26 mouse cellular contexts compared by ENCODE assay signal in genomic region chr11:102742843-102743242, GRCm38 (mm10). TPM values are rescaled to one million over a fixed set of nuclear protein-coding genes. Genes with fewer than 3 reads are reported as not detected.
DNase-seq lines count a peak whose midpoint lies in the region; ATAC-seq and TF ChIP-seq lines count a peak whose summit lies in the region.
"Had no signal": no experiment of that assay in that cellular context is flagged by ENCODE, and none has a peak within 500 bp of the region (broad histone marks: within the 10 kb centered on the region; RNA-seq: fewer than 3 reads in every experiment).

No protein-coding gene starts in this region.

- no peaks in the 10 kb centered on the region for H3K36me3 ChIP-seq in heart, embryonic 10.5 days
- H3K36me3 ChIP-seq in intestine, embryonic 16.5 days (ENCODE audit: control insufficient read depth, insufficient read depth, low read length): no peaks in the 10 kb centered on the region
- H3K36me3 ChIP-seq: embryonic facial prominence, embryonic 12.5 days; embryonic facial prominence, embryonic 15.5 days; forebrain, embryonic 12.5 days; forebrain, embryonic 15.5 days; heart, embryonic 12.5 days; heart, embryonic 15.5 days; hindbrain, embryonic 10.5 days; hindbrain, embryonic 13.5 days; intestine, embryonic 15.5 days had no signal

- WGBS in cerebellum, adult 2 months: 26% methylated on average over 5 of the region's 5 CpGs
- WGBS in heart, embryonic 10.5 days: 76% methylated on average over 5 of the region's 5 CpGs
- 75% methylated on average over 5 of the region's 5 CpGs for WGBS in intestine, embryonic 16.5 days

- DNase-seq in cerebellum, adult 2 months: peak in 1 of 2 experiments; percentile 64
- peak; percentile 50 for DNase-seq in heart, embryonic 10.5 days (ENCODE audit: low spot score)
- DNase-seq in heart, adult 11 months: no peak
- peak; percentile 59 for DNase-seq in cerebellum, adult 9-11 months
- peak; percentile 51 to 57 for DNase-seq in cerebellum, postnatal 25 days
- DNase-seq: adrenal gland, adult 2 months; adrenal gland, postnatal 14 days; gastrocnemius, postnatal 10 days; gastrocnemius, postnatal 36 days; heart, postnatal 10 days; heart, postnatal 36 days; kidney, adult 18-20 months; kidney, adult 9 months had no signal

- no peak overlapping the region for H3K4me2 ChIP-seq in intestine, embryonic 16.5 days (ENCODE audit: low read depth, low read length)
- H3K4me2 ChIP-seq: embryonic facial prominence, embryonic 12.5 days; embryonic facial prominence, embryonic 15.5 days; forebrain, embryonic 12.5 days; forebrain, embryonic 15.5 days; heart, embryonic 12.5 days; heart, embryonic 15.5 days; hindbrain, embryonic 13.5 days; intestine, embryonic 15.5 days had no signal

- H3K27ac ChIP-seq in cerebellum, adult 2 months (ENCODE audit: insufficient read depth, low read length): peak overlapping the region; percentile 12
- H3K27ac ChIP-seq in heart, embryonic 10.5 days: no peak overlapping the region
- H3K27ac ChIP-seq in intestine, embryonic 16.5 days (ENCODE audit: low read length): no peak overlapping the region
- H3K27ac ChIP-seq: embryonic facial prominence, embryonic 12.5 days; embryonic facial prominence, embryonic 15.5 days; forebrain, embryonic 12.5 days; forebrain, embryonic 15.5 days; heart, embryonic 15.5 days; hindbrain, embryonic 10.5 days; hindbrain, embryonic 13.5 days; intestine, embryonic 15.5 days had no signal

- H3K4me3 ChIP-seq in cerebellum, adult 2 months (replicated peaks; ENCODE audit: insufficient read depth, low read depth, low read length): no peak overlapping the region
- H3K4me3 ChIP-seq in heart, embryonic 10.5 days: no peak overlapping the region
- no peak overlapping the region for H3K4me3 ChIP-seq in intestine, embryonic 16.5 days (ENCODE audit: low read length)
- H3K4me3 ChIP-seq: embryonic facial prominence, embryonic 12.5 days; embryonic facial prominence, embryonic 15.5 days; forebrain, embryonic 12.5 days; forebrain, embryonic 15.5 days; heart, embryonic 12.5 days; heart, embryonic 15.5 days; hindbrain, embryonic 10.5 days; hindbrain, embryonic 13.5 days; intestine, embryonic 15.5 days had no signal

- no peak for TF ChIP-seq CTCF in cerebellum, adult 2 months (IDR thresholded peaks at IDR 0.05; ENCODE audit: borderline replicate concordance, insufficient read depth, low read depth, low read length)

- ATAC-seq in cerebellum, adult (ENCODE audit: insufficient number of reproducible peaks, low FRiP score, low TSS enrichment): no peak
- no peak for ATAC-seq in intestine, embryonic 16.5 days
- ATAC-seq: CD4-positive, CD25-positive, alpha-beta regulatory T cell, adult 4 months; forebrain, embryonic 15.5 days; hindbrain, embryonic 16.5 days; intestine, embryonic 15.5 days had no signal

- no peaks in the 10 kb centered on the region for H3K27me3 ChIP-seq in cerebellum, adult 2 months (ENCODE audit: control insufficient read depth, insufficient read depth, low read length)
- H3K27me3 ChIP-seq in heart, embryonic 10.5 days (ENCODE audit: insufficient read depth, poor library complexity, severe bottlenecking): peaks cover 38% of the 10 kb centered on the region
- no peaks in the 10 kb centered on the region for H3K27me3 ChIP-seq in intestine, embryonic 16.5 days (replicated peaks; ENCODE audit: control insufficient read depth, insufficient read depth, low read length)
- H3K27me3 ChIP-seq: forebrain, embryonic 15.5 days had no signal

- H3K9ac ChIP-seq in intestine, embryonic 16.5 days (ENCODE audit: low read depth, low read length): no peak overlapping the region
- H3K9ac ChIP-seq: embryonic facial prominence, embryonic 12.5 days; embryonic facial prominence, embryonic 15.5 days; forebrain, embryonic 12.5 days; forebrain, embryonic 15.5 days; heart, embryonic 12.5 days; heart, embryonic 15.5 days; hindbrain, embryonic 13.5 days; intestine, embryonic 15.5 days had no signal

- no peak for TF ChIP-seq POLR2A in cerebellum, adult 2 months (IDR thresholded peaks at IDR 0.05; ENCODE audit: borderline replicate concordance, insufficient read depth, low read length)

- H3K9me3 ChIP-seq in heart, embryonic 10.5 days: no peaks in the 10 kb centered on the region
- no peaks in the 10 kb centered on the region for H3K9me3 ChIP-seq in intestine, embryonic 16.5 days (ENCODE audit: control insufficient read depth, low read length)
- H3K9me3 ChIP-seq: embryonic facial prominence, embryonic 12.5 days; embryonic facial prominence, embryonic 15.5 days; forebrain, embryonic 12.5 days; forebrain, embryonic 15.5 days; heart, embryonic 12.5 days; heart, embryonic 15.5 days; hindbrain, embryonic 10.5 days; hindbrain, embryonic 13.5 days; intestine, embryonic 15.5 days had no signal

- peaks cover 49% of the 10 kb centered on the region for H3K4me1 ChIP-seq in cerebellum, adult 2 months (ENCODE audit: control insufficient read depth, insufficient read depth, low read length)
- H3K4me1 ChIP-seq in heart, embryonic 10.5 days: peaks cover 19% of the 10 kb centered on the region
- H3K4me1 ChIP-seq in intestine, embryonic 16.5 days (ENCODE audit: control insufficient read depth, insufficient read depth, low read length): peaks cover 7% of the 10 kb centered on the region

RNA-seq across cellular contexts. Expression of gene Adam11, which starts 18.4 kb away (rescaled TPM):
- 207 and 239 TPM in 2 replicates for polyA plus RNA-seq in cerebellum, adult 2 months (2012; rRNA removed)
- polyA plus RNA-seq in heart, embryonic 10.5 days (2016; fragmentation: Nextera tagmentation; extraction: Ambion mirVana): 6.2 and 7.1 TPM in 2 replicates
- 2.4 and 3.1 TPM in 2 replicates for polyA plus RNA-seq in intestine, embryonic 16.5 days (2015; fragmentation: Nextera tagmentation; extraction: Ambion mirVana)
- polyA plus RNA-seq: CD4-positive, CD25-positive, alpha-beta regulatory T cell, adult 4 months had no signal

RNA-seq across cellular contexts. Expression of gene Ccdc43, which starts 45.3 kb away (rescaled TPM):
- 24.6 and 25.0 TPM in 2 replicates for polyA plus RNA-seq in cerebellum, adult 2 months (2012; rRNA removed)
- 49.4 and 49.9 TPM in 2 replicates for polyA plus RNA-seq in heart, embryonic 10.5 days (2016; fragmentation: Nextera tagmentation; extraction: Ambion mirVana)
- 36.7 and 39.9 TPM in 2 replicates for polyA plus RNA-seq in intestine, embryonic 16.5 days (2015; fragmentation: Nextera tagmentation; extraction: Ambion mirVana)

Comparison
In these comparisons a context has a peak if more than half of its experiments do, and no peak if none do; other contexts are left out.
1. RNA of gene Adam11, which starts 18.4 kb away (polyA plus RNA-seq): 207 to 239 TPM in cerebellum, adult 2 months; 6.2 to 7.1 TPM in heart, embryonic 10.5 days and 2.4 to 3.1 TPM in intestine, embryonic 16.5 days; every median in the first group is over 10 times any median in the second.